Mouse (Mus musculus) testis, adult 2 months (tissue): ENCODE results near the gene Slc8a1.

Experiments used
- CTCF ChIP-seq: fragments of 200-500 bp; IDR thresholded peaks from 2 replicates; pipeline ENCODE4 v1.5.1; 2012; ENCODE audit warnings: low read depth, mild to moderate bottlenecking, inconsistent platforms, low read length, moderate library complexity; ENCODE audit not compliant: control insufficient read depth, insufficient read depth, insufficient replicate concordance
- POLR2A ChIP-seq: fragments of 200-500 bp; IDR thresholded peaks from 2 replicates; pipeline ENCODE4 v1.6.1; 2012; ENCODE audit warnings: low read depth, mild to moderate bottlenecking, inconsistent platforms, low read length, moderate library complexity; ENCODE audit not compliant: control insufficient read depth

DNA sequence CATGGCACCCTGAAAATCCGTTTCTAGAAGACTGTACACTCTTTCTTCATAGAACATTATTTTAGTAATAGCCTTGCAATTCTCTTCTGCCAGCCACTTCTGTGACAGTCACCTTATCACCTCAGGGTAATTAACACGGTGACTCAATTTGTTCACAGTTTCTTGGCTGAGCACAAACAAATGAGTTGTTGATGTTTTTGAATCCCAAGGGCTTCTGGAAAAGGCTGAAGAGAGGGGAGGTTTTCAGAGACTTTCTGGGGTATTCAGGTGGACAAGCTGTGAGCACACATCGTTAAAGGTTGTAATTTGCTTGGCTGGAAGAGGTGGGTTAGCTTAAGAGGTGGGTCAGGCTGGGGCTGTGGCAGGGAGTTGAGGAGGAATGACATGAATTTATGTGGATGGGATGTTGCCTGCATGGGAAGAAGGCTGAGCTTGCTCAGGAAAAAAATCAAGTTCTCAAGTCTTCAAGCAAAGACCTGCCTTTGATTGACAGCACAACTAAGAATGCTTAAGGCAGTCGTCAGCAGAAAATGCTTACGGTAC is 360.3 kb downstream of the Slc8a1 start:
- no peak for TF ChIP-seq CTCF
- TF ChIP-seq POLR2A: no peak
